Mouse (Mus musculus) forebrain, embryonic 13.5 days (tissue): ENCODE data around the gene Cd200r4. TPM values are rescaled to one million over a fixed set of nuclear protein-coding genes. Genes with fewer than 3 reads are reported as not detected.

ENCODE experiments used
- polyA plus RNA-seq: library from polyadenylated mRNA; unstranded; fragments of >200 nt; fragmentation: Nextera tagmentation; extraction: Ambion mirVana; gene quantifications from 2 replicates; pipeline ENCODE4 v1.2.1, GENCODE M21; 2015

Cd200r4 gene
- polyA plus RNA-seq, 1 experiment from 2014 or later: not detected

Other genes starting within 250 kb of the Cd200r4 start
- gene Nepro, start 87.4 kb upstream of the Cd200r4 start, polyA plus RNA-seq: 6.6 and 7.4 TPM in 2 replicates
- 32.1 and 34.1 TPM in 2 replicates for gene Gtpbp8, start 65.4 kb upstream of the Cd200r4 start, polyA plus RNA-seq
- gene Cd200r1, start 46.0 kb upstream of the Cd200r4 start, polyA plus RNA-seq: 0.15 and 0.43 TPM in 2 replicates
- not detected in 2 replicates for gene Cd200r2, start 55.4 kb downstream of the Cd200r4 start, polyA plus RNA-seq
- not detected in 2 replicates for gene Cd200r3, start 131.9 kb downstream of the Cd200r4 start, polyA plus RNA-seq